Comparison of ENCODE assay signal across 21 mouse cellular contexts in the genomic region with DNA sequence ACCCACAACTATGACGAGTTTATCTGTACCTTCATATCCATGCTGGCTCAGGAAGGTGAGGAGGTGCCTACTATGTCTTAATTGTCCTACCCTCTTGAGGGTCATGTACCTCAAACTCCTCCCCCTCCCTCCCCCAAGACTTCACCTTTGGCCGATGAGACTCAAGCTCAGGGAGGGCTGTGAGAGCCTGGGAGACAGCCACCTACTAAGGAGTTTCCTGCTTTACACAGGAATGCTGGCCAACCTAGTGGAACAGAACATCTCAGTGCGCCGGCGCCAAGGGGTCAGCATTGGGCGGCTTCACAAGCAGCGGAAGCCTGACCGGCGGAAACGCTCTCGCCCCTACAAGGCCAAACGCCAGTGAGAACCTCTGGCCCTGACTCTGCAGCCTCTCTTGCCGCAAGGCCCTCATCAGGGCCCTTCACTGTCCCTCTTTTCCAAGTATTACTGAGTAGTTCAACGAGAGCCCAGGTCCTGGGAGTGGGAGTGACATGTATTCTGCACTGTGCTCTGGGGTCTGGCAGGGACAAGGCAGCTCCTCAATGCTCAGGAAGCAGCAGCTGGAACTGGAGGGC. TPM values are rescaled to one million over a fixed set of nuclear protein-coding genes. Genes with fewer than 3 reads are reported as not detected.
A peak's percentile ranks its signal among the peaks of the same experiment; 100 is the strongest.
DNase-seq lines count a peak whose midpoint lies in the region; ATAC-seq lines count a peak whose summit lies in the region.
"Had no signal": no experiment of that assay in that cellular context is flagged by ENCODE, and none has a peak within 500 bp of the region (broad histone marks: within the 10 kb centered on the region; RNA-seq: fewer than 3 reads in every experiment).

No protein-coding gene starts in this region.

- no peaks in the 10 kb centered on the region for H3K27me3 ChIP-seq in limb, embryonic 15.5 days
- no peaks in the 10 kb centered on the region for H3K27me3 ChIP-seq in limb, embryonic 10.5 days (ENCODE audit: low read depth, poor library complexity, severe bottlenecking)
- H3K27me3 ChIP-seq in liver, embryonic 16.5 days (ENCODE audit: control insufficient read depth, insufficient read depth, low read depth, low read length): no peaks in the 10 kb centered on the region
- no peaks in the 10 kb centered on the region for H3K27me3 ChIP-seq in forebrain, embryonic 12.5 days
- H3K27me3 ChIP-seq: limb, embryonic 13.5 days; stomach, embryonic 15.5 days had no signal

- 93% methylated on average over 14 of the region's 14 CpGs for WGBS in limb, embryonic 15.5 days
- 98% methylated on average over 14 of the region's 14 CpGs for WGBS in limb, embryonic 10.5 days
- 87% methylated on average over 14 of the region's 14 CpGs for WGBS in liver, embryonic 16.5 days (ENCODE audit: insufficient replicate concordance)
- WGBS in forebrain, embryonic 12.5 days: 97% methylated on average over 14 of the region's 14 CpGs

- H3K9me3 ChIP-seq in limb, embryonic 15.5 days: no peaks in the 10 kb centered on the region
- H3K9me3 ChIP-seq in limb, embryonic 10.5 days (replicated peaks): no peaks in the 10 kb centered on the region
- no peaks in the 10 kb centered on the region for H3K9me3 ChIP-seq in liver, embryonic 16.5 days (replicated peaks; ENCODE audit: control insufficient read depth, low read length)
- no peaks in the 10 kb centered on the region for H3K9me3 ChIP-seq in forebrain, embryonic 12.5 days
- H3K9me3 ChIP-seq: limb, embryonic 13.5 days; stomach, embryonic 15.5 days had no signal

- no peak overlapping the region for H3K27ac ChIP-seq in limb, embryonic 15.5 days
- H3K27ac ChIP-seq in limb, embryonic 10.5 days: no peak overlapping the region
- H3K27ac ChIP-seq in liver, embryonic 16.5 days (ENCODE audit: low read length): peak overlapping the region; percentile 96
- H3K27ac ChIP-seq in forebrain, embryonic 12.5 days: no peak overlapping the region
- H3K27ac ChIP-seq: limb, embryonic 13.5 days; stomach, embryonic 15.5 days had no signal

- ATAC-seq in limb, embryonic 15.5 days (ENCODE audit: insufficient number of reproducible peaks, low FRiP score, low TSS enrichment, low read depth): 0 out of 2 replicates have a peak, but pooled peaks have one; percentile 11
- no peak for ATAC-seq in liver, embryonic 16.5 days (ENCODE audit: low read depth)
- ATAC-seq in forebrain, embryonic 12.5 days (ENCODE audit: low FRiP score): no peak
- ATAC-seq: forebrain, postnatal 0 days; hindbrain, embryonic 16.5 days; midbrain, embryonic 16.5 days had no signal

- no peak for DNase-seq in limb, embryonic 10.5 days (ENCODE audit: low spot score)
- peak; percentile 85 for DNase-seq in kidney, adult 9 months
- peak; percentile 47 for DNase-seq in kidney, postnatal 10 days
- DNase-seq in frontal cortex, postnatal 10 days (ENCODE audit: low spot score in 2 of 2): no peak
- DNase-seq: adrenal gland, postnatal 25 days; B cell, adult 2 months; cerebellum, adult 11-12 months; cerebellum, postnatal 10 days; forebrain, postnatal 0 days; gastrocnemius, postnatal 10 days; lung, embryonic 14.5 days; right cerebral cortex, postnatal 25 days had no signal

- H3K4me3 ChIP-seq in limb, embryonic 15.5 days: no peak overlapping the region
- no peak overlapping the region for H3K4me3 ChIP-seq in limb, embryonic 10.5 days
- no peak overlapping the region for H3K4me3 ChIP-seq in liver, embryonic 16.5 days (ENCODE audit: low read depth, low read length)
- no peak overlapping the region for H3K4me3 ChIP-seq in forebrain, embryonic 12.5 days (replicated peaks)
- H3K4me3 ChIP-seq: erythroblast, embryonic 14.5 days; limb, embryonic 13.5 days; stomach, embryonic 15.5 days had no signal

- H3K4me1 ChIP-seq in limb, embryonic 15.5 days: no peaks in the 10 kb centered on the region
- no peaks in the 10 kb centered on the region for H3K4me1 ChIP-seq in limb, embryonic 10.5 days
- H3K4me1 ChIP-seq in liver, embryonic 16.5 days (ENCODE audit: control insufficient read depth, low read depth, low read length): peaks cover 33% of the 10 kb centered on the region
- H3K4me1 ChIP-seq in forebrain, embryonic 12.5 days: no peaks in the 10 kb centered on the region
- H3K4me1 ChIP-seq: limb, embryonic 13.5 days; stomach, embryonic 15.5 days had no signal

- no peak overlapping the region for H3K9ac ChIP-seq in limb, embryonic 15.5 days
- H3K9ac ChIP-seq in liver, embryonic 16.5 days (ENCODE audit: low read depth, low read length): no peak overlapping the region
- H3K9ac ChIP-seq in forebrain, embryonic 12.5 days: no peak overlapping the region
- H3K9ac ChIP-seq: forebrain, postnatal 0 days; limb, embryonic 13.5 days; lung, embryonic 14.5 days; stomach, embryonic 15.5 days had no signal

- peaks cover 95% of the 10 kb centered on the region for H3K36me3 ChIP-seq in limb, embryonic 15.5 days
- peaks cover 100% of the 10 kb centered on the region for H3K36me3 ChIP-seq in limb, embryonic 10.5 days
- H3K36me3 ChIP-seq in liver, embryonic 16.5 days (ENCODE audit: control insufficient read depth, insufficient read depth): peaks cover 61% of the 10 kb centered on the region
- peaks cover 95% of the 10 kb centered on the region for H3K36me3 ChIP-seq in forebrain, embryonic 12.5 days (replicated peaks)

- H3K4me2 ChIP-seq in limb, embryonic 15.5 days: no peak overlapping the region
- H3K4me2 ChIP-seq in liver, embryonic 16.5 days (ENCODE audit: low read depth, low read length): no peak overlapping the region
- no peak overlapping the region; the same call in 1 of the 2 replicates for H3K4me2 ChIP-seq in forebrain, embryonic 12.5 days
- H3K4me2 ChIP-seq: limb, embryonic 13.5 days; lung, embryonic 14.5 days; midbrain, embryonic 11.5 days; stomach, embryonic 15.5 days had no signal

RNA-seq across cellular contexts. Expression of gene Bap1, which starts 7.3 kb away (rescaled TPM):
- polyA plus RNA-seq in limb, embryonic 15.5 days (2015; fragmentation: Nextera tagmentation; extraction: Ambion mirVana): 74.5 and 75.4 TPM in 2 replicates
- 133 and 148 TPM in 2 replicates for polyA plus RNA-seq in limb, embryonic 10.5 days (2016; fragmentation: Nextera tagmentation; extraction: Ambion mirVana)
- polyA plus RNA-seq in liver, embryonic 16.5 days (2015; fragmentation: Nextera tagmentation; extraction: Ambion mirVana): 32.0 and 33.7 TPM in 2 replicates
- 130 and 135 TPM in 2 replicates for polyA plus RNA-seq in forebrain, embryonic 12.5 days (2016; fragmentation: Nextera tagmentation; extraction: Ambion mirVana)

RNA-seq across cellular contexts. Expression of gene Phf7, which starts 7.4 kb away (rescaled TPM):
- 9.5 and 12.5 TPM in 2 replicates for polyA plus RNA-seq in limb, embryonic 15.5 days (2015; fragmentation: Nextera tagmentation; extraction: Ambion mirVana)
- 11.3 and 11.7 TPM in 2 replicates for polyA plus RNA-seq in limb, embryonic 10.5 days (2016; fragmentation: Nextera tagmentation; extraction: Ambion mirVana)
- polyA plus RNA-seq in liver, embryonic 16.5 days (2015; fragmentation: Nextera tagmentation; extraction: Ambion mirVana): 6.1 and 6.3 TPM in 2 replicates
- polyA plus RNA-seq in forebrain, embryonic 12.5 days (2016; fragmentation: Nextera tagmentation; extraction: Ambion mirVana): 14.8 and 15.8 TPM in 2 replicates

RNA-seq across cellular contexts. Expression of gene Sema3g, which starts 40.9 kb away (rescaled TPM):
- 1.2 and 1.5 TPM in 2 replicates for polyA plus RNA-seq in limb, embryonic 15.5 days (2015; fragmentation: Nextera tagmentation; extraction: Ambion mirVana)
- 0.51 and 0.73 TPM in 2 replicates for polyA plus RNA-seq in limb, embryonic 10.5 days (2016; fragmentation: Nextera tagmentation; extraction: Ambion mirVana)
- polyA plus RNA-seq in liver, embryonic 16.5 days (2015; fragmentation: Nextera tagmentation; extraction: Ambion mirVana): 0.04 TPM in 2 replicates
- polyA plus RNA-seq in forebrain, embryonic 12.5 days (2016; fragmentation: Nextera tagmentation; extraction: Ambion mirVana): 0.86 and 0.93 TPM in 2 replicates
- polyA plus RNA-seq: erythroblast, embryonic 14.5 days had no signal

RNA-seq across cellular contexts. Expression of gene Nisch, which starts 41.8 kb away (rescaled TPM):
- 336 and 363 TPM in 2 replicates for polyA plus RNA-seq in limb, embryonic 15.5 days (2015; fragmentation: Nextera tagmentation; extraction: Ambion mirVana)
- polyA plus RNA-seq in limb, embryonic 10.5 days (2016; fragmentation: Nextera tagmentation; extraction: Ambion mirVana): 491 and 543 TPM in 2 replicates
- 94.9 and 112 TPM in 2 replicates for polyA plus RNA-seq in liver, embryonic 16.5 days (2015; fragmentation: Nextera tagmentation; extraction: Ambion mirVana)
- polyA plus RNA-seq in forebrain, embryonic 12.5 days (2016; fragmentation: Nextera tagmentation; extraction: Ambion mirVana): 439 and 446 TPM in 2 replicates

RNA-seq across cellular contexts. Expression of gene Tnnc1, which starts 50.5 kb away (rescaled TPM):
- 276 and 549 TPM in 2 replicates for polyA plus RNA-seq in limb, embryonic 15.5 days (2015; fragmentation: Nextera tagmentation; extraction: Ambion mirVana)
- 2.7 and 3.8 TPM in 2 replicates for polyA plus RNA-seq in limb, embryonic 10.5 days (2016; fragmentation: Nextera tagmentation; extraction: Ambion mirVana)
- 80.6 and 93.1 TPM in 2 replicates for polyA plus RNA-seq in liver, embryonic 16.5 days (2015; fragmentation: Nextera tagmentation; extraction: Ambion mirVana)
- polyA plus RNA-seq in forebrain, embryonic 12.5 days (2016; fragmentation: Nextera tagmentation; extraction: Ambion mirVana): 1.6 and 2.1 TPM in 2 replicates

Comparison
In these comparisons a context has a peak if more than half of its experiments do, and no peak if none do; other contexts are left out.
1. DNase-seq: peak in kidney, adult 9 months (single experiment) and kidney, postnatal 10 days (single experiment); none in limb, embryonic 10.5 days (single experiment) and frontal cortex, postnatal 10 days (0 of 2).